Mouse (Mus musculus): ENCODE data around the gene Gm8922. TPM values are rescaled to one million over a fixed set of nuclear protein-coding genes. Genes with fewer than 3 reads are reported as not detected.
"Not testable (repeated sequence)": the region's sequence is repeated elsewhere in the genome, so short reads cannot be mapped to it uniquely, and the experiment has no call there.

Gene Gm8922
- total RNA-seq (2021) = not detected in 2 replicates
- long read RNA-seq = 0 reads

DNA sequence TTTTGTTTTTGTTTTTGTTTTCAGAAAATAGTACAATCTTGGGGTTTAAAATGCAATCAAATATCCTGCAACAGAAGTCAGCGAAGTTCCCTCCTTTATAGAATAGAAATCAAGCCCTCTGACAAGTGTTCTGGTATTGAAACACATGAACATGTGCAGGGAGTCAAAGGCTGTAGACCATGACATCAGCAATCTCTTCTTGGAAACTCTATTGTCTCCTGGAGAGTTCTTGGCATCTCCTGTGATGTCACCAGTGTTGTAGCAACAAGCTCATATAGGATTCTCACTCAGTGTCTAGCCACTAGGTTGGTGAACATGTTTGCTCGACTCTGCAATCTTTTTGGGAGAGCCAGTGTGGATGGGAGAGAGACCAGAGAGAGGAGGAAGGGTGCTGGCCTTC lies at the start of gene Gm8922:
Gene Gm8922 (plus strand): TSS at position 301 of the 400 bp plus-strand sequence.
- not testable (repeated sequence) for DNase-seq

Other genes starting within 250 kb of the Gm8922 start
- not detected in 2 replicates for gene Gm8906, start 179.3 kb upstream of the Gm8922 start, total RNA-seq (2021)
- gene Gm6460, start 87.0 kb upstream of the Gm8922 start, total RNA-seq (2021) = not detected in 2 replicates
- gene Gm8926, start 88.6 kb downstream of the Gm8922 start, total RNA-seq (2021) = not detected in 2 replicates
- not detected in 2 replicates for gene Gm6465, start 163.6 kb downstream of the Gm8922 start, total RNA-seq (2021)
- gene 4933402N22Rik, start 236.1 kb downstream of the Gm8922 start, total RNA-seq (2021) = not detected in 2 replicates